Mouse (Mus musculus) forebrain, embryonic 16.5 days (tissue): ENCODE measurements at regions not wholly inside any gene's neighbourhood (a gene's known extent, or its start where the extent isn't known, plus 50 kb on each side); places are given as distances from the start of the nearest gene placed in this dataset.
"Not testable (repeated sequence)": the region's sequence is repeated elsewhere in the genome, so short reads cannot be mapped to it uniquely, and the experiment has no call there.

Source experiments
- ATAC-seq: fragments of 200-750 bp; cut with Nextera tagmentation; 2 replicates; pipeline ENCODE4 v1.8.0; 2017; ENCODE audit warnings: mild to moderate bottlenecking, moderate library complexity
- H3K27ac ChIP-seq: fragments of 300-500 bp; sonication (generic); 2 replicates; pipeline ENCODE4 v1.5.1; 2014; ENCODE audit warnings: low read length, control low read depth
- H3K27me3 ChIP-seq: fragments of 300-500 bp; sonication (generic); replicated peaks from 2 replicates; pipeline ENCODE4 v1.6.1; 2014; ENCODE audit warnings: low read length; ENCODE audit not compliant: control insufficient read depth, insufficient read depth
- H3K36me3 ChIP-seq: fragments of 300-500 bp; sonication (generic); 2 replicates; pipeline ENCODE4 v1.6.1; 2014; ENCODE audit not compliant: control insufficient read depth, insufficient read depth
- H3K4me1 ChIP-seq: fragments of 300-500 bp; sonication (generic); replicated peaks from 2 replicates; pipeline ENCODE4 v1.6.1; 2014; ENCODE audit warnings: low read length; ENCODE audit not compliant: control insufficient read depth, insufficient read depth
- H3K4me2 ChIP-seq: fragments of 300-500 bp; sonication (generic); 2 replicates; pipeline ENCODE4 v1.6.1; 2014; ENCODE audit warnings: mild to moderate bottlenecking, low read length, control low read depth
- H3K4me3 ChIP-seq: fragments of 300-500 bp; sonication (generic); replicated peaks from 2 replicates; pipeline ENCODE4 v1.5.1; 2014; ENCODE audit warnings: mild to moderate bottlenecking, low read length, control low read depth
- H3K9ac ChIP-seq: fragments of 300-500 bp; sonication (generic); replicated peaks from 2 replicates; pipeline ENCODE4 v1.6.1; 2014; ENCODE audit warnings: low read depth, low read length, control low read depth
- H3K9me3 ChIP-seq: fragments of 300-500 bp; sonication (generic); 2 replicates; pipeline ENCODE4 v1.6.1; 2016; ENCODE audit warnings: low read length; ENCODE audit not compliant: control insufficient read depth
- WGBS: fragments of 180-500 bp; shearing (Covaris S2); extraction: QIAGEN DNeasy Blood & Tissue Kit; methylation state at CpG from one replicate; pipeline ENCODE4 v1.1.7; 2014; 5-methylcytosine and 5-hydroxymethylcytosine counted together

GRCm38 (mm10) chr12:77526581-77526980 lies 288.7 kb downstream of the Fut8 start:
- H3K4me3 ChIP-seq, H3K9me3 ChIP-seq, H3K4me2 ChIP-seq, H3K4me1 ChIP-seq, H3K36me3 ChIP-seq, H3K27ac ChIP-seq, H3K27me3 ChIP-seq, ATAC-seq, H3K9ac ChIP-seq: not testable (repeated sequence)
- 96% methylated on average over 14 of the region's 14 CpGs for WGBS

- no peak overlapping the region for H3K27ac ChIP-seq
- H3K4me3 ChIP-seq = no peak overlapping the region
- ATAC-seq = no peak
- H3K9ac ChIP-seq = no peak overlapping the region
- no peak overlapping the region for H3K4me2 ChIP-seq
- no peaks in the 10 kb centered on the region for H3K9me3 ChIP-seq
- no peaks in the 10 kb centered on the region for H3K27me3 ChIP-seq
- 50% methylated on average over 1 of the region's 1 CpGs for WGBS
- H3K36me3 ChIP-seq = no peaks in the 10 kb centered on the region
- H3K4me1 ChIP-seq = peaks cover 6% of the 10 kb centered on the region; the same call in 1 of the 2 replicates
These were observed 289.6 kb downstream of the Fut8 start for GRCm38 (mm10) chr12:77527499-77527898.

- Histone ChIP-seq H3K27ac (no peak overlapping the region), H3K9me3 (no peaks in the 10 kb centered on the region), H3K9ac (no peak overlapping the region), H3K36me3 (no peaks in the 10 kb centered on the region), H3K4me2 (no peak overlapping the region), H3K27me3 (no peaks in the 10 kb centered on the region), H3K4me3 (no peak overlapping the region), H3K4me1 (peaks cover 6% of the 10 kb centered on the region; the same call in 1 of the 2 replicates)
- no peak for ATAC-seq
- WGBS = 67% methylated on average over 9 of the region's 9 CpGs
These were observed 290.3 kb downstream of the Fut8 start for GRCm38 (mm10) chr12:77527953-77528865.

GRCm38 (mm10) chr12:77528868-77529271 lies 290.9 kb downstream of the Fut8 start:
- no peak overlapping the region for H3K4me2 ChIP-seq
- no peak overlapping the region for H3K4me3 ChIP-seq
- no peaks in the 10 kb centered on the region for H3K36me3 ChIP-seq
- 48% methylated on average over 8 of the region's 8 CpGs for WGBS
- no peaks in the 10 kb centered on the region for H3K27me3 ChIP-seq
- peaks cover 6% of the 10 kb centered on the region; the same call in 1 of the 2 replicates for H3K4me1 ChIP-seq
- no peak overlapping the region for H3K9ac ChIP-seq
- H3K9me3 ChIP-seq = no peaks in the 10 kb centered on the region
- no peak overlapping the region for H3K27ac ChIP-seq
- 0 out of 2 replicates have a peak, but pooled peaks have one; percentile 45 for ATAC-seq

- Histone ChIP-seq H3K4me1 (peaks cover 6% of the 10 kb centered on the region; the same call in 1 of the 2 replicates), H3K9ac (no peak overlapping the region), H3K9me3 (no peaks in the 10 kb centered on the region), H3K27me3 (no peaks in the 10 kb centered on the region), H3K27ac (no peak overlapping the region), H3K4me3 (no peak overlapping the region), H3K4me2 (no peak overlapping the region), H3K36me3 (no peaks in the 10 kb centered on the region)
- no peak for ATAC-seq
- 87% methylated on average over 4 of the region's 4 CpGs for WGBS
These were observed 291.5 kb downstream of the Fut8 start for GRCm38 (mm10) chr12:77529414-77529813.

- Histone ChIP-seq H3K9me3 (no peaks in the 10 kb centered on the region), H3K36me3 (no peaks in the 10 kb centered on the region), H3K27ac (no peak overlapping the region)
These were observed 292.0 kb downstream of the Fut8 start for GRCm38 (mm10) chr12:77529955-77530354.

GRCm38 (mm10) chr12:77531294-77531693 lies 293.4 kb downstream of the Fut8 start:
- H3K27ac ChIP-seq = no peak overlapping the region
- no peak overlapping the region for H3K4me3 ChIP-seq
- no peaks in the 10 kb centered on the region for H3K9me3 ChIP-seq
- no peak overlapping the region for H3K9ac ChIP-seq
- H3K4me1 ChIP-seq = peaks cover 6% of the 10 kb centered on the region; the same call in 1 of the 2 replicates
- WGBS = 82% methylated on average over 5 of the region's 5 CpGs
- no peaks in the 10 kb centered on the region for H3K27me3 ChIP-seq
- ATAC-seq = no peak
- no peaks in the 10 kb centered on the region for H3K36me3 ChIP-seq
- no peak overlapping the region for H3K4me2 ChIP-seq

More at GRCm38 (mm10) chr12:77529955-77530354, 292.0 kb downstream of the Fut8 start:
- Histone ChIP-seq H3K4me3 (no peak overlapping the region), H3K9ac (no peak overlapping the region), H3K4me2 (no peak overlapping the region), H3K27me3 (no peaks in the 10 kb centered on the region), H3K4me1 (peaks cover 6% of the 10 kb centered on the region; the same call in 1 of the 2 replicates)
- WGBS = 91% methylated on average over 3 of the region's 3 CpGs
- no peak for ATAC-seq

- no peak overlapping the region for H3K27ac ChIP-seq
- no peak overlapping the region for H3K9ac ChIP-seq
- no peaks in the 10 kb centered on the region for H3K9me3 ChIP-seq
- WGBS = 83% methylated on average over 8 of the region's 8 CpGs
- no peak for ATAC-seq
- peaks cover 6% of the 10 kb centered on the region; the same call in 1 of the 2 replicates for H3K4me1 ChIP-seq
- no peaks in the 10 kb centered on the region for H3K36me3 ChIP-seq
- H3K4me2 ChIP-seq = no peak overlapping the region
- H3K4me3 ChIP-seq = no peak overlapping the region
- H3K27me3 ChIP-seq = no peaks in the 10 kb centered on the region
These were observed 294.6 kb downstream of the Fut8 start for GRCm38 (mm10) chr12:77532547-77532946.

- H3K9me3 ChIP-seq = no peaks in the 10 kb centered on the region
- no peak overlapping the region for H3K4me2 ChIP-seq
- H3K27me3 ChIP-seq = no peaks in the 10 kb centered on the region
- H3K4me3 ChIP-seq = no peak overlapping the region
- peaks cover 4% of the 10 kb centered on the region; the same call in 1 of the 2 replicates for H3K4me1 ChIP-seq
- H3K27ac ChIP-seq = no peak overlapping the region
- H3K36me3 ChIP-seq = no peaks in the 10 kb centered on the region
- no peak overlapping the region for H3K9ac ChIP-seq
- WGBS = 63% methylated on average over 2 of the region's 2 CpGs
- ATAC-seq = no peak
These were observed 295.7 kb downstream of the Fut8 start for GRCm38 (mm10) chr12:77533606-77534005.
